Mouse (Mus musculus): ENCODE measurements around the gene Timm44.

The Timm44 gene

DNA sequence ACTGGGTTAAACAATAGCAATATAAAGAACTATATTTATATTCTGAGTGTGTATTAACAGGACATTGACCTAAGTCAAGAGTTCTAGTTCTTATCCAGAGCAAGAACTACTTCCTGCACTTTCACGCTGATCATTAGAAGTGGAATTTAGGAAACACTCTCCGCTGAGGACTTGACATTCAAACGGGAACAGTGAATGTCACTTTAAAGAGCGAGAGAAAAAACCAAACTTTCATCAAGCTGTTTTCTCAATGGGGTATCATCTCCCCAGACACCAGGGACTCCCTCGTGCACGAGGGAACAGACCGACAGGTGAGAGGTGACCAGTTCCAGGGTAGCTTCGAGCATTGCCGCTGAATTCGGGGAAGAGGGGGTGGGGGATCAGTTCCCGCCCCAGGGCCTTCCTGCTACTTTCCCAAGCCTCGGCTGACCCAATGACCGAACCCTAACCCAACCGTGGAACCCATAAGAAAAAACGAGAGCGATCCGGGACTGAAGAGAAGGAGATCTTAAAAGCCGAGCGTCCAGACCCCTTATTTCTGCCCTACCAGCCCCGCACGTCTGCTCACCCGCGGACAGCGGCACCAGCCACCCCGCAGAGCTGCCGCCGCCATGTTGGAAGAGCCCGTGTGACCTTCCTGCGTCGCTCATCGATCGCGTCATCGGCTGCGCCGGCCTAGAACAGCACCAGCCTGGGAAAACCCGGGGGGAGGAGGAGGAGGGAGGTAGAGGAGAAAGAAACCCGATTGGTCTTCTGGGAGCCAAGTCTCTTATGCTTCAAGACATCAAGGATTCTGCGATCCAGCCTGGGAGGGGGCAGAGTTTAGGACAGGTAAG lies at the start of gene Timm44:
TSS of gene Timm44 (minus strand) at position 639 of the 836 bp plus-strand sequence.
- DNase-seq (ENCODE audit: low read depth, low spot score), result peak; percentile 97

GRCm38 (mm10) chr8:4324983-4325750 lies 49.5 kb upstream of the Timm44 start, which contains the start of the genes Ccl25 and Elavl1:
TSS of gene Ccl25 (plus strand) at chr8:4325210.
TSS of gene Elavl1 (minus strand) at chr8:4325413.
- peak; percentile 98 for DNase-seq (ENCODE audit: low read depth, low spot score)

GRCm38 (mm10) chr8:4324525-4324924 lies 48.8 kb upstream of the Timm44 start:
- DNase-seq (ENCODE audit: low read depth, low spot score), result no peak

DNA sequence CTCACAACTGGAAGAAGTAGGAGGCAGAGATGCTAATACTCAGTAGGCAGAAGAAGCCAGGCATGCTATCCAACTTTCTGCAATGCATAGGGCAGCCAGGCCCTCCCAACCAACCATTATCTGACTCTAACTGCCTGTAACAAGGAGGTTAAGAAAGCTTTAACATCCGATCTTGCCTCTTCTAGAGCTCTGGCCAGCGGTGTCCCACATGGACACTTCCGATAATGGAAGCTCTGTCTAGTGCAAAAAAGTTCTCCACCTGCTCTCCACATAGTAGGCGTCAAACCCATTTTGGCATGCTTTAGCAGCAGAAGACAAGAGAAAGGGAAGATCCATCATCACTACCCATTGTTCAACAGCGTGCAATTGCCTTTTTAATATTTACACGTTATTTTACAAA lies 48.2 kb upstream of the Timm44 start:
- no peak for DNase-seq (ENCODE audit: low read depth, low spot score)

- DNase-seq (ENCODE audit: low read depth, low spot score), result peak; percentile 87
Observed at GRCm38 (mm10) chr8:4322470-4322869, 46.8 kb upstream of the Timm44 start.

DNA sequence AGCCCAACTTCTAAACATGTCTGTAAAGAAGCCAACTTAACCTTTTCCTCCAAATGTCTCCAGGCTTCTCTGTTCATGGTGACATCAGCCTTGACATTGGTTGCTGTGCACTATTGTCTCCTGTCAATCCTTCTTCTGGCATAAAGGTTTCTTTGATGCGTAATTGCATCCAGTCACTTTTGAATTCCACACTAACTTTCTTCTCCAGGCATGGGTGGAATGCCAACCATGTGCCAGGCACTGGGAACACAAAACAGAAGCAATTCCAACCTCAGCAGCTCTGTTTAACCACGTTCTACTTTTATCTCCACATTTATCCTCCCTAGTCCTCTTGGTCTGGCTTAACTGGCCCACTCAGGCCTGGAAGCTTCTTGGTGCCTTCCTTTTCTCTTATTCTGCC lies 45.3 kb upstream of the Timm44 start:
- DNase-seq (ENCODE audit: low read depth, low spot score), result no peak

DNA sequence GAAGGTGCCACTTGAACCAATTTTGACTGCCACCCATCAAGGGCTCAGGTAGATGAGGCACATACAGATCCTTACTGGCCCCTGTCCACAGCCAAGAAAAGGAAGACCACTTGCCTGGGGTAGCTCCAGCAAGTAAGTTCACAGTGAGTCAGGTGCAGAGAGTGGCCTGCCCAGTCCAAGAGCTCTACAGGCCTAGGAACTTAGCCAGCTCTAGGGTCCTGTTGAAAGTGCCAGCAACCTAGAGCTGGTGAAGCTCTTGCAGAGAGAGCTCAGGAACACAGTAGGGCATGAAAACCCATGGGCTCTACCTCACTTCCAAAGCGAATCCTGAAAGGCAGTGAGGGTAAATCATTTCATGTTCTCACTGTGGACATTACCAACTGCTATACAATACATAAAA lies 44.7 kb upstream of the Timm44 start:
- DNase-seq (ENCODE audit: low read depth, low spot score), result no peak

DNA sequence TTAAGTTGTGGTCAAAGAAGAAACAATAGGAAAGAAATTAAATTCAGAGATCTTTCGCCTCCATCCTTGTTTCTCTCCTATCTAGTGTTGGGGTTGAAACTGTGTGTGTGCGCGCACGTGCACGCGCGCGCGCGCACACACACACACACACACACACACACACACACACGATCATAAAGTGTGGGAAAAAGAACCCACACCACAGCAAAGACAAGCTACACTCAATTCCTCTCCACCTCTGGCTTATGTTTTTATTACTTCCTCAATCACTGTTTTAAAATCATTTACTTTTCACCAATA lies 43.8 kb upstream of the Timm44 start:
- DNase-seq (ENCODE audit: low read depth, low spot score), result no peak

DNA sequence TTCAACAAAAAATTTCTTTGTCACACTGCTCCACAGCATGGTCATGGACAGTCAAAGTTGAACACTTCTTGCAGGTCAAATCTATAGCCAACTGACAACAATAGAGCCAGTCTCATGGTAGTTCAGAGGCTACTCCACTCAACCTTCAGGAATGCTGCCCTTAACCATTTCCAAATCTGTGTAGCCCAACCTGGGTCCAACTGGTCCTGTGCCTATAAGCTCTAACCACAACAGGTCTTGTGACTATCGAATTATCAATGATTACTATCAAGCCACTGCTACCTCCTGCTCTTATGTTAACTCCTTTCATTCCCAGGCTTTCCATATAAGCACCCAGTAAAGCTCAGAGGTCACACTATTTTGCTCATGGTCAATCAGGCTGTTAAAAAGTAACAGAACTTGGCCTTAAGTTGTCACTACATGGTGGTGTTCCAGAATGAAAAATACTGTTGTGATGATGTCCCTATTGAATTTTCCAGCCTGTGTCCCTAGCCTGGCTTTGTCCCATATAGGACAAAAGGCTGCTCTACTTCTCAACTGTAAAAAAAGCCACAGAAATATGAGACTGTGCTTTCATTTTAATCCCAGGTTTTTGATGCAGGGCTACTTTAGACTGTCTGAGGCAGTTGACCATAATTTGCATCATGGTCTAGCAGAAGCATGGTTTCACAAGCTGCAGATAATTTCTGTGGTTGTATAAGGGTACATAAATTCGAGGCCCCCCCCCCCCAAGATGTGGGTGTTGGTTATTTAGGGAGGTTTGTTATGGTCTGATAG lies 43.3 kb upstream of the Timm44 start:
- DNase-seq (ENCODE audit: low read depth, low spot score), result no peak

DNA sequence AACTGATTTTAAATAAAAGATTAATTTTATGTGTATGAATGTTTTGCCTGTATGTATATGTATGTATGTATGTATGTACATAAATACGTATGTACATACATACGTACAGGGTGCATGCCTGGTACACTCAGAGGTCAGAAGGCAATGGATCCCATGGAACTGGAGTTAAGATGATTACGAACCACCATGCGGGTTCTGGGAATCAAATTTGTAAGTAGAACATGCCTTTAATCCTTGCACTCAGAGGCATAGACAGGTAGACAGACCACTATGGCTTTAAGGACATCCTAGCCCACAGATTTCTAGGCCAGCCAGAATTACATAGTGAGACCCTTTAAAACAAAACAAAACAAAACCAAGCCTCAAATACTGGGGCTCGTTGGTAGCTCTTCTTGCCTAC lies 42.4 kb upstream of the Timm44 start:
- DNase-seq (ENCODE audit: low read depth, low spot score), result no peak

DNA sequence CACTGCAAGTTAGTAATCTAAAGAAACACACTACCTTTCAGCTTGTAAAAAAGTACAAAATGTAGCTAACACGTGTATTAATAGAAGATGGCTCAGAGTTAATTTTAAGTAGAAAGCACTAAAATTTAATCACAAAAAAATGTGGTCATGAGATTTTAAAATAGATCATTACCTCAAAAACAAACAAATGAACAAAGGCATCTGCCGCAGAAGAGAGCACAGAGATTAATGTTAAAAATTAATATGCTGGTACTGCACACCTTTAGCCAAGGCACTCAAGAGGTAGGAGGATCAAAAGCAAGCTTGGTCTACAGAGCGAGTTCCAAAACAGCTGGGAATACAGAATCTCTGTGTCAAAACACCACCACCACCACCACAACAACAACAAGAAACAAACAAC lies 39.1 kb upstream of the Timm44 start:
- DNase-seq (ENCODE audit: low read depth, low spot score), result no peak

DNA sequence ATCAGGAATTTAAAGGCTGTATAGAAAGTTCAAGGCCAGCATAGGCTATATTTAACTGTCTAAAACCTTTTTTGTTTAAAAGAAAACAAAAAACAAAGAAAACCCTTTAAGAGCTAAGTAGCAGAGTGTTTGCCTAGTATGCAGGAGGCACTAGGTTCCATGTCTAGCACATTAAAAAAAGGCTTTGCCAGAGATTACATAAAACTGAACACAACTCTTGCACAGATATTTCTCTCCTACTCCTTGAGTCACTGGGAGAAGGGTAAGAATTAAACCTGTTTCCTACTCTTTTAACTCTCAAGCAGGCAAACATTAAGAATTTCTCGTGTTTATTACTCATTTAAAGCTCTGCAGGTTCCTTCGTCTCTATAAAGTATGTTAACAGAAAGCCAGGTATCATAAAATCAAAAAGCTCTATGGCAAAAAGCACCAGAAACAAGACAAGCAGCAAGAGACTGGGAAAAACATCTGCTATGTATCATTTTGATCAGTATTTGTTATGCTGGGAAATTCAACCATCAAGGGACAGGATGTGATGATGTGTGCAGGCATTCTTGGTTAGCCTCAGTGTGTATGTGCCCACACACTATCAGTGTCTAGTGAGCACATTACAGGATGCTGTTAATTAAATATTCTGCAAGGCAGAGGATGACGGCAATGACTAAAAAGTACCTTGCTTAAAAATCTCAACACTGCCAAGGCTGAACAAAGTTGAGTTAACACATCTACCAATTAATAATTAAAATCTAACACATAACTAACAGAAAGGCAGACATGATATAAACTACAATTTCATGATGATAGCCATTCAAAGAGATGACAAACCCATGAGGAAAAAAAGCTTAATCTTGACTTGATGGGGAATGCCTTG lies 37.8 kb upstream of the Timm44 start:
- DNase-seq (ENCODE audit: low read depth, low spot score), result peak; percentile 83

- no peak for DNase-seq (ENCODE audit: low read depth, low spot score)
Observed at GRCm38 (mm10) chr8:4312104-4312503, 36.4 kb upstream of the Timm44 start.

GRCm38 (mm10) chr8:4305838-4306237 lies 30.1 kb upstream of the Timm44 start:
- peak; percentile 20 for DNase-seq (ENCODE audit: low read depth, low spot score)

DNA sequence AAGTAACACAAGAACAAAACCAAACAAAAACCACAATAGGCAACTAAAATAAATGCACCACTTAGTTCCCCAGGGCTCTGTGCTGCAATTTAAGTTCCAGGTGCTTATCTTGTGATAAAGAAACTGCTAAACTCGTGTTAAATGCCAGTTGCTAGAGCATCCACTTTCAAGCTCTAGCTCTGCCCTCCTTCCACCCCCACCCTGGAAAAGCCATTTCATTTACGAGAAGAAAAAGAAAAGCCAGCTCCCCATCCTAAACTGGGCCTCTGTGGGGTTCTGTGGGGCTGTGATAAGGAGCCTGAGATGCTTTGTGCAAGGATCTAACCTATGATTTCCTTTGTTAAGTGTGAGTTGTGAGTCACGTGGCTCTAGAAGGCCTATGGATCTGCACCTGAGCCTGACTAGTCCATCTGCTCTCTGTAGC lies 28.4 kb upstream of the Timm44 start:
- DNase-seq (ENCODE audit: low read depth, low spot score), result no peak

DNA sequence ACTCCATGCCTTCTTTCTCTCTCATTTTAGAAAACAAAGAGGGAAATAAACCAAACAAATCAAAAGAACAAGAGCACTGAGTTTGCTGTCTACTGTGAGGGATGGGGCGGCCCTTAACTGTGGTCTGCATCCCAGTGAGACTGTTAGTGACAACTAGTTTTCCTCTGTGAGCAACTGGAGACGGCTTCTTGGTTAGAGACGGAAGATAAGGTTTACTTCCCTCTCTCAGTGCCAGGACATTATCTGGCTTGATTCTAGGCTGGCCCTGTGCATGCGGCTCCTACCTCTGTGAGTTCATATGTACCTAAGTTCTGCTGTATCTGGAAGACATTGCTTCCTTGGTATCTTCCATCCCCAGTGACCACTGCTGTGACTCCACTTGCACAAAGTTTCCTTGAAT lies 22.1 kb upstream of the Timm44 start:
- DNase-seq (ENCODE audit: low read depth, low spot score), result no peak

GRCm38 (mm10) chr8:4292738-4293137 lies 17.0 kb upstream of the Timm44 start:
- DNase-seq (ENCODE audit: low read depth, low spot score), result no peak

GRCm38 (mm10) chr8:4276111-4276465 lies 375 bp upstream of the Timm44 start:
- no peak for DNase-seq (ENCODE audit: low read depth, low spot score)

DNA sequence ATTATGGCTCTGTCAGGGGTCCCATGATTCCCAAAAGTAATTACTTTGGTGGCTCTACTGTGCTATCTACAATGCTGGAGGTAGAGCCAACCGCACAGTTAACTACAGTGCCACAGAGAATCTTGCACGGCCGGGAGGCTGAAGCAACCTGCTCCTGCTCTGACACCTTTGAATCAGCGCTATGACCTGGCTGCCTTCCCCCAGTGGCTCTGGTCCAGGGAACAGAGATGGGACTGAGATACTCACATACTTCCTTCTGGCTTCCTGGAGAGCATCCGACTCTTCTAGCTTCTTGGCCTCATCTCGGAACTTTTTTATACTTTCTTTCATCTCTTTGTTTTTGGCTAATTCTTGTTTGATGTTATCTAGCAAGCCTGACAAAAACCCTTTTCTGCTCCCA lies 6.1 kb downstream of the Timm44 start:
- no peak for DNase-seq (ENCODE audit: low read depth, low spot score)

DNA sequence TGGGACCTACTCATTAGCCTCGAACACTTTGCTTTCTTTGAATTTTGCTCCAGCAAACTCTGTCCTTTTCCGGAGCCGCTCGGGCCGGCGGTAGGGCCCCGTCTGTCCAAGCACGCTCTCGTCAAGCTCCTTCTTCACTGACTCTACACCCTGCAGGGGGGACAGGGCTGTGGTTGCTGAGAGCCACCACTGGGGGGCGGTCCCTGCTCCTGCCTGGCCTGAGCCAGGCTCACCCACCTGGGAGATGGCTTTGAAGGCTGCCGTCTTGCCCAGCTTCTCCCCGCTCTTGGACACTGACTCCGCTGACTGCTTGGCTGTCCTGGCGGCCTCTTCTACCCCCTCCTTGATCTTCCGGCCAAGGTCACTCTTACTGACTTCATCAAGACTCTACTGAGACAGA lies 8.1 kb downstream of the Timm44 start:
- peak; percentile 48 for DNase-seq (ENCODE audit: low read depth, low spot score)

- no peak for DNase-seq (ENCODE audit: low read depth, low spot score)
Observed at GRCm38 (mm10) chr8:4265160-4265914, 10.4 kb downstream of the Timm44 start.
